Mouse (Mus musculus) liver, embryonic 18 days (tissue): Measurements from ENCODE around the gene Myoz1. TPM values are rescaled to one million over a fixed set of nuclear protein-coding genes. Genes with fewer than 3 reads are reported as not detected.

ENCODE experiments used
- polyA plus RNA-seq: library from polyadenylated mRNA; depleted of rRNA; stranded (reverse); fragments of >200 nt; gene quantifications from 2 replicates; pipeline ENCODE4 v1.2.3, GENCODE M21; 2012; rRNA removed

Myoz1 gene
- polyA plus RNA-seq = 0.10 and 0.30 TPM in 2 replicates

DNA sequence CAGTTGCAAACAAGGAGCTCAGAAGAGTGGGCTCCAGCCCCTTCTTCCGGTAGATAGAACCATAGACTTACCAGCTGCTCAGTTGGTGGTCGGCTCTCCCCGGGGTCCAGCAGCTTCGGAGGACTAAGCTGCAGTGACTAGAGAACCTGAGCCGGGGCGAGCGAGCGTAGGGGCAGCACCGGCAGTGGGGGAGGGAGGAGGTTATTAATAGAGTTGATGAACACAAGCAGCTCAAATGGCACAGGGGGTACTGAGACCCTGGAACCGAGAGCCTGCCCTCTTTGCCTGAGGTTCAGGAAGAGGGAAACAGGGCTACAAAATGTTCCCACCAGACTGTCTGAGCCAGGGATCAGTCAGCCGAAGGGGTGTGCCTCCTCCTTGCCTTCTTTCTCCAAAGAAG, at the start of gene Myoz1:
Gene Myoz1, minus strand, starts transcription at position 180 of the 400 bp plus-strand sequence.

DNA sequence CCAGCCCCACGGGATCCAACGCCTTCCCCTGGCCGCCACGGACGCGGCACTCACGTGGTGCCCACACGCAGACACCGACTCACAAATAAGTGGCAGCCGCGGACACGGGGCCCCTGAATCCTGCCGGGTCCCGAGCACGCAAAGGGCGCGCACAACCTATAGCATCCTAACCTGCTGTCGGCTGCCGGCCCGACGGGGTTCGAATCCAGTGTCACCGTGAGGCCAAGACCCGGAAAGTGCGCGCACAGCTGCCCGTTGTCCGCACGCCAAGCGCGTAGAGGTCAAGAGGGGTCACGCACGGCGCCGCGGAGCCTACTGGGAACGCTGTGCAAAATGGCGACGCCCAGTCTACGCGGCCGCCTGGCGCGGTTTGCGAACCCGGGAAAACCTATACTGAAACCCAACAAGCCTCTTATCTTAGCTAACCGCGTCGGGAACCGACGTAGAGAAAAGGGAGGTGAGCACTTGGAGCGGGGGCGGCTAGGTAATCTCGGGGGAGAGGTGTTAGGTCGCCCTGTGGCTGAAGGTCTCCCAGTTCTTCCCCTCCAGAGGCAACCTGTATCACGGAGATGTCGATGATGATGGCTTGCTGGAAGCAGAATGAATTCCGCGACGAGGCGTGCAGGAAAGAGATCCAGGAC, 46.5 kb upstream of the Myoz1 start, which contains the start of gene Chchd1:
Gene Chchd1, plus strand, starts transcription at position 266 of the 641 bp plus-strand sequence.

DNA sequence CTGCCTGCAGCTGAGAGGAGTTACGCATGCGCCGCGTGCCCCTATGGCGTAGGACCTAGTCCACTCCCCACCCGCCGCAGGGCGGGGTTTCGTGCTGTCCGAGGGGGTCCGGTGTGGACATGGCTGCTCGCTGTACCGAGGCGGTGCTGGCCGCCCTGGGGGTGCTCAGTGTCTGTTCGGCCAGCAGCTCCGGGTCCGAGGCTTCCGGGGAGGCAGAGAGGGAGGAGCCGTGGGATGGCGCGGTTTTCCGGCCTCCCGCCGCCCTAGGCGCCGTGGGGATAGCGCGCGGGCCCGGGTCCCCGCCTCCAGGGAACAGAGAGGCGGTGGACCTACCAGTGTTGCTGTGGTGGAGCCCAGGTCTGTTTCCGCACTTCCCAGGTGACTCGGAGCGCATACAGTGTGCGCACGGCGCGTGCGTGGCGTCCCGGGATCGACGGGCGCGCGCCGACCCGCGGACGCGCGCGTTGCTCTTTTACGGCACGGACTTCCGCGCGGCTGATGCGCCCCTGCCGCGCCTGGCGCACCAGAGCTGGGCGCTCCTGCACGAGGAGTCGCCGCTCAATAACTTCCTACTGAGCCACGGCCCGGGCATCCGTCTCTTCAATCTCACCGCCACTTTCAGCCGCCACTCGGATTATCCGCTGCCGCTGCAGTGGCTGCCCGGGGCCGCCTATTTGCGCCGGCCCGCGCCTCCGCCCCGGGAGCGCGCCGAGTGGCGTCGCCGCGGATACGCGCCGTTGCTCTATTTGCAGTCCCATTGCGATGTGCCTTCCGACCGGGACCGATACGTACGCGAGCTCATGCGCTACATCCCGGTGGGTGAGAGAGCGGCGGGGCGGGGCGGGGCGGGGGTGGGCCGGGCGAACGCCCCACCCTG, 38.8 kb upstream of the Myoz1 start, which contains the start of gene Fut11:
Gene Fut11, plus strand, starts transcription at position 85 of the 877 bp plus-strand sequence.

DNA sequence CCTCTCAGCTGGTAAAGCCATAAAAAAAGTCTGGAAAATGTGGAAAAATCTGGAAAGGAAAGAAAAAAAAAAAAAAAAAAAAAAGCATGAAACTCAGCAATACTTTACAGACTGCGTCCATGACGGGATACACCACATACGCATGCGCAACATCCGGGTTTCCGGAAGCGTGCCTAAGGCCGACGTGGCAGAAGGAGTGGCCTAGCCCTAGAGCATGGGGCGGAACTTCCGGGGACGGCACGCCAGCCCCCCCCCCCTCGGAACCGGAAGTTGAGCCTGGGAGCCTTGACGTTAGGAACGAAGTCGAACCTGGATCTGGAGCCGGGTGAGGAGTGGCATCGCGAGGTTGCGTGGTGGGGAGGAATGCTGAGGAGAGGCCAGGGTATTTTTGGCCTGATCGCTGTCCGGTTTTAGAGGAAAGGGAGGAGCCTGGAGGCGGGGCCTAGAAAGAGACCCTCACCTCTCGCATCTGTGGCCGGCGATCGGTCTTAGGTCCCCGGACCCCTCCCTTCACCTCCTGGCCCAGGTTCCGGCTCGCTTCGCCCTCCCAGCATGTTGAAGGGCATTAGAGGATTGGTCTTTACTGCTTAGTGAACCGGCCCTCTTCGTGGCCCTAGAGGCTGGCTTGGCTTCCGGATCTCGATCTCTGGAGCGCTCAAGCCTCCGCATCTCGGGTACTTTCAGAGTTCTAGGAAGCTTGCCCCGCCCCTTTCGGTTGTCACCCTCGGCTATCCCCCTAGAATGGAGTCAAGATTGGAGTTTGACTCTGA, 17.9 kb upstream of the Myoz1 start, which contains the start of gene Sec24c:
Gene Sec24c, plus strand, starts transcription at position 245 of the 770 bp plus-strand sequence.

DNA sequence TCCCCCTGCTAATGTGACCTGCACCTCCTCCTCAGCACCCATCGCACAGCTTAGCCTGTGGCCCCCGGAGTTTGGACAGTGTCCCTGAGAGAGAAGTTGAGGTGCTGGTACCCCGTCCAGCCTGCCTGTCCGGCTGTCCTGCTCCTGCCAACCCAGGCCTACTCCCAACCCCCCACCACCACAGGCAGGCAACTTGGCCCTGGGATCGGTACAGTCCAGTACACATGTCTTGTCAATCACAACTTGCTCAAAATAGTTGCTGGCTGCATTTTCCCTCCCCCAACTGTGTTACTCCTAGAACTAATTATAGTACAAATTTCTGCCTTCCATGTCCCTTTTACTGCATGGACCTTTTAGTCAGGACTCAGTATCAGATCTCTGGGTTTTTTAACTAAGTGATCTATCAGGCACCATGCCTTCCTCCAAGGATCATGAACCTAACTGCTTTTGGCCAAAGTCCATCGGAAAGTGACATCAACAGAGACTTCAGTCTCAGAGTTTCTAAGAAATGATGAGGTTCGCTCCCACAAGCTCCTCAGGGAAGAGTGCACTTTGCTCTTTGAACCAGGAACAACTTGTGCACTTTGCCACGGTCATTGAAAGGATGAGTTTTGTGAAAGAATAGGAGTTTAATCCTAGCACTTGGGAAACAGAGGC, 11.9 kb upstream of the Myoz1 start, which contains the start of gene Synpo2l:
Gene Synpo2l, minus strand, starts transcription at position 201 of the 657 bp plus-strand sequence.

DNA sequence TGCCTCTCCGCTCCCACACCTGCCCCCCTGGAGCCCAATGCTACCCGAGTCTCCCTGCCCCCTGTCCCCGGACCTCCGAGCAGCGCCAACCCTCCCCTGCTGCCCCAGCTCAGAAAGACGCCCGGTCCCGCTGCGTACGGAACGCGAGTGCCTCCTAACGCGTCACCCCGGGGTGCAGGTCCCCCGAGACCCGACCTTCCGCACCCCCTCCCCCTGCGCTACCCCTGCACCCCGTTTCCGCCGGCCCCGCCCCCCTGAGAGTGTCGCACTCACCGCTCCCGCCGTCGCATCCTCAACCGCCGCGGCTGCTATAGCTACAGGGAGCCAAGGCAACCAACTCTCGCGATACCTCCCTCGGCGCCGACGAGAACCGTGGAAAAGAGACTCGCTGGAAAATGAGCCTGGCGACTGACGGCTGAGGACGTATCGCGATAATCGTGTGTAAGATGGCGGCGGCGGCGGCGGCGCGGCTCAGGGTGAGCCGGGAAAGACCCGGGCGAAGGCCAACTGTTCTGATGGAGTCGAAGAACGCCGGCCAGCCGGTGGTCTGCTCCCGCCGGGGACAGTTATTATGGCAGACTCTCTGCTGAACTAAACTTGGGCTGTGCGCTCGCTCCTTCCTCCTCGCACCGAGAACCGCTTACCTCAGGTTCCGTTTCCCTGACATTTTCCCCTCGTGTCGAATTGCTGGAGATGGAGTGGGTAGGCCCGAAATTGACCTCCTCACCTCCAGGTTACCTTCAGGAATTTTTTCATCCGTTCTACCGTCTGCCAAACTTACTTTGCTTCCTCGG, 15.5 kb downstream of the Myoz1 start, which contains the start of gene Usp54:
Gene Usp54, minus strand, starts transcription at position 420 of the 794 bp plus-strand sequence.

Other genes with a start within 250 kb of the Myoz1 start
- gene Cfap70, start 204.3 kb downstream of the Myoz1 start, polyA plus RNA-seq = 0.06 and 0.20 TPM in 2 replicates
- 33.8 and 35.0 TPM in 2 replicates for gene Anxa7, start 176.4 kb downstream of the Myoz1 start, polyA plus RNA-seq
- gene Mss51, start 159.6 kb downstream of the Myoz1 start, polyA plus RNA-seq = 0.97 and 1.1 TPM in 2 replicates
- gene Ppp3cb, start 110.0 kb downstream of the Myoz1 start, polyA plus RNA-seq = 18.8 and 21.0 TPM in 2 replicates
- 1.1 and 1.3 TPM in 2 replicates for gene Usp54, start 15.5 kb downstream of the Myoz1 start, polyA plus RNA-seq
- gene Synpo2l, start 11.8 kb upstream of the Myoz1 start, polyA plus RNA-seq = 0.06 and 0.07 TPM in 2 replicates
- gene Sec24c, start 17.8 kb upstream of the Myoz1 start, polyA plus RNA-seq = 42.4 and 54.6 TPM in 2 replicates
- gene Fut11, start 38.4 kb upstream of the Myoz1 start, polyA plus RNA-seq = 3.6 and 4.0 TPM in 2 replicates
- gene Chchd1, start 46.5 kb upstream of the Myoz1 start, polyA plus RNA-seq = 51.1 and 53.3 TPM in 2 replicates
- 22.2 and 24.9 TPM in 2 replicates for gene Zswim8, start 51.0 kb upstream of the Myoz1 start, polyA plus RNA-seq
- 17.3 and 20.4 TPM in 2 replicates for gene Ndst2, start 78.0 kb upstream of the Myoz1 start, polyA plus RNA-seq
- gene Camk2g, start 137.5 kb upstream of the Myoz1 start, polyA plus RNA-seq = 5.0 and 7.0 TPM in 2 replicates
- gene Plau, start 180.1 kb upstream of the Myoz1 start, polyA plus RNA-seq = 2.1 and 2.5 TPM in 2 replicates